Mouse (Mus musculus) embryonic fibroblast, embryonic 13.5 days (primary cell): ENCODE measurements around the gene Gja1.

Source experiments
- CTCF ChIP-seq: IDR thresholded peaks from 2 replicates; pipeline ENCODE4 v1.5.1; 2011; ENCODE audit warnings: mild to moderate bottlenecking, control low read depth, low read length, moderate library complexity, borderline replicate concordance; ENCODE audit not compliant: insufficient read depth
- POLR2A ChIP-seq: IDR thresholded peaks from 2 replicates; pipeline ENCODE4 v1.6.1; 2011; ENCODE audit warnings: low read depth, mild to moderate bottlenecking, control low read depth, low read length, moderate library complexity

GRCm38 (mm10) chr10:56375906-56376468 is 1.1 kb upstream of the Gja1 start:
- TF ChIP-seq CTCF (no peak), POLR2A (no peak)
